Mouse (Mus musculus): Measurements from ENCODE around the gene Nap1l5.

- TF ChIP-seq POLR2A (IDR thresholded peaks at IDR 0.05; ENCODE audit: low read depth, low read length) (no peak), CTCF (IDR thresholded peaks at IDR 0.05; ENCODE audit: extremely low read depth, insufficient read depth, insufficient read length, insufficient replicate concordance) (no peak)
These were observed 7.8 kb downstream of the Nap1l5 start for GRCm38 (mm10) chr6:58899076-58899475.
